Mouse (Mus musculus) limb, embryonic 14.5 days (tissue): ENCODE data around the gene Paxbp1. TPM values are rescaled to one million over a fixed set of nuclear protein-coding genes. Genes with fewer than 3 reads are reported as not detected.

Experiments
- ATAC-seq: fragments of 200-750 bp; cut with Nextera tagmentation; 2 replicates; pipeline ENCODE4 v1.8.0; 2017; ENCODE audit warnings: low read depth, moderate number of reproducible peaks, moderate TSS enrichment; ENCODE audit not compliant: low FRiP score
- DNase-seq: peaks from one replicate; pipeline ENCODE4 v3.0.0-alpha.2; 2015; ENCODE audit warnings: low spot score
- H3K27ac ChIP-seq: fragments of 300-500 bp; sonication (generic); replicated peaks from 2 replicates; pipeline ENCODE4 v1.5.1; 2014; ENCODE audit warnings: low read depth, mild to moderate bottlenecking, low read length, moderate library complexity, mixed read lengths
- H3K27me3 ChIP-seq: fragments of 300-500 bp; sonication (generic); 2 replicates; pipeline ENCODE4 v1.6.1; 2014; ENCODE audit warnings: low read length, mixed read lengths; ENCODE audit not compliant: control insufficient read depth, insufficient read depth
- H3K36me3 ChIP-seq: fragments of 300-500 bp; sonication (generic); 2 replicates; pipeline ENCODE4 v1.6.1; 2014; ENCODE audit warnings: mild to moderate bottlenecking, low read length, moderate library complexity, mixed read lengths; ENCODE audit not compliant: control insufficient read depth, insufficient read depth
- H3K4me1 ChIP-seq: fragments of 300-500 bp; sonication (generic); 2 replicates; pipeline ENCODE4 v1.6.1; 2014; ENCODE audit warnings: antibody characterized with exemption, low read length, mixed read lengths; ENCODE audit not compliant: control insufficient read depth, insufficient read depth
- H3K4me2 ChIP-seq: fragments of 300-500 bp; sonication (generic); replicated peaks from 2 replicates; pipeline ENCODE4 v1.6.1; 2014; ENCODE audit warnings: low read depth, mild to moderate bottlenecking, low read length, moderate library complexity; ENCODE audit not compliant: severe bottlenecking
- H3K4me3 ChIP-seq: fragments of 300-500 bp; sonication (generic); replicated peaks from 2 replicates; pipeline ENCODE4 v1.5.1; 2014; ENCODE audit warnings: low read length
- H3K9ac ChIP-seq: fragments of 300-500 bp; sonication (generic); 2 replicates; pipeline ENCODE4 v1.6.1; 2014; ENCODE audit warnings: mild to moderate bottlenecking, low read depth, low read length, moderate library complexity; ENCODE audit not compliant: severe bottlenecking
- H3K9me3 ChIP-seq: fragments of 300-500 bp; sonication (generic); 2 replicates; pipeline ENCODE4 v1.6.1; 2016; ENCODE audit warnings: low read length; ENCODE audit not compliant: control insufficient read depth
- POLR2A ChIP-seq: fragments of 200-500 bp; IDR thresholded peaks from 2 replicates; pipeline ENCODE4 v1.8.0; 2012; ENCODE audit warnings: inconsistent platforms, mild to moderate bottlenecking, moderate library complexity, borderline replicate concordance; ENCODE audit not compliant: insufficient read depth, insufficient read length; ENCODE audit errors: extremely low read depth
- WGBS: fragments of 180-500 bp; shearing (Covaris S2); extraction: QIAGEN DNeasy Blood & Tissue Kit; methylation state at CpG from one replicate; pipeline ENCODE4 v1.1.7; 2014; 5-methylcytosine and 5-hydroxymethylcytosine counted together
- polyA plus RNA-seq, 2 experiments: library from polyadenylated mRNA; depleted of rRNA in 1 of 2; stranded (reverse) in 1 of 2; unstranded in 1 of 2; fragments of >200 nt; fragmentation: Nextera tagmentation in 1 of 2; extraction: Ambion mirVana in 1 of 2; gene quantifications; 2 replicates each; pipeline versions ENCODE4 v1.2.1 to v1.2.3; 2012 to 2014

Gene Paxbp1
- polyA plus RNA-seq, 2 experiments, result 56.2 to 132 TPM

- Histone ChIP-seq H3K36me3 (peaks cover 90% of the 10 kb centered on the region), H3K9me3 (no peaks in the 10 kb centered on the region), H3K27me3 (no peaks in the 10 kb centered on the region), H3K4me3 (no peak overlapping the region), H3K4me1 (no peaks in the 10 kb centered on the region), H3K27ac (no peak overlapping the region), H3K9ac (no peak overlapping the region), H3K4me2 (no peak overlapping the region)
- whole genome bisulfite sequencing, result 95% methylated on average over 2 of the region's 2 CpGs
- no peak for TF ChIP-seq POLR2A
- no peak for DNase-seq
- ATAC-seq, result no peak
Measured at GRCm38 (mm10) chr16:91029901-91030300, 14.4 kb downstream of the Paxbp1 start.

- Histone ChIP-seq H3K9me3 (no peaks in the 10 kb centered on the region), H3K4me2 (no peak overlapping the region), H3K9ac (no peak overlapping the region), H3K4me1 (no peaks in the 10 kb centered on the region), H3K27ac (no peak overlapping the region), H3K4me3 (no peak overlapping the region), H3K27me3 (no peaks in the 10 kb centered on the region), H3K36me3 (peaks cover 90% of the 10 kb centered on the region)
- TF ChIP-seq POLR2A, result no peak
- WGBS, result 94% methylated on average over 8 of the region's 8 CpGs
- no peak for ATAC-seq
- no peak for DNase-seq
Measured at GRCm38 (mm10) chr16:91029161-91029743, 15.1 kb downstream of the Paxbp1 start.

- no peak overlapping the region for H3K9ac ChIP-seq
- no peak for TF ChIP-seq POLR2A
- WGBS, result 94% methylated on average over 4 of the region's 4 CpGs
- no peaks in the 10 kb centered on the region for H3K27me3 ChIP-seq
- no peak overlapping the region for H3K4me2 ChIP-seq
- H3K27ac ChIP-seq, result no peak overlapping the region
- H3K9me3 ChIP-seq, result no peaks in the 10 kb centered on the region; the same call in 1 of the 2 replicates
- DNase-seq (no peak), ATAC-seq (no peak)
- peaks cover 86% of the 10 kb centered on the region for H3K36me3 ChIP-seq
- no peak overlapping the region for H3K4me3 ChIP-seq
- no peaks in the 10 kb centered on the region for H3K4me1 ChIP-seq
Measured at GRCm38 (mm10) chr16:91026290-91026689, 18.1 kb downstream of the Paxbp1 start.

GRCm38 (mm10) chr16:91023384-91023783 lies 21.0 kb downstream of the Paxbp1 start:
- no peak overlapping the region for H3K9ac ChIP-seq
- 88% methylated on average over 1 of the region's 1 CpGs for WGBS
- no peaks in the 10 kb centered on the region for H3K27me3 ChIP-seq
- no peak for TF ChIP-seq POLR2A
- H3K36me3 ChIP-seq, result peaks cover 95% of the 10 kb centered on the region
- DNase-seq (no peak), ATAC-seq (no peak)
- H3K27ac ChIP-seq, result no peak overlapping the region
- H3K9me3 ChIP-seq, result no peaks in the 10 kb centered on the region; the same call in 1 of the 2 replicates
- no peak overlapping the region for H3K4me2 ChIP-seq
- H3K4me1 ChIP-seq, result no peaks in the 10 kb centered on the region
- H3K4me3 ChIP-seq, result no peak overlapping the region

- peaks cover 86% of the 10 kb centered on the region for H3K36me3 ChIP-seq
- no peak overlapping the region for H3K9ac ChIP-seq
- ATAC-seq, result no peak
- no peaks in the 10 kb centered on the region; the same call in 1 of the 2 replicates for H3K9me3 ChIP-seq
- no peak for TF ChIP-seq POLR2A
- H3K4me3 ChIP-seq, result no peak overlapping the region
- no peaks in the 10 kb centered on the region for H3K4me1 ChIP-seq
- 92% methylated on average over 10 of the region's 10 CpGs for WGBS
- H3K27me3 ChIP-seq, result no peaks in the 10 kb centered on the region
- no peak for DNase-seq
- no peak overlapping the region for H3K27ac ChIP-seq
- no peak overlapping the region for H3K4me2 ChIP-seq
Measured at GRCm38 (mm10) chr16:91020842-91021483, 23.4 kb downstream of the Paxbp1 start.
